Mouse (Mus musculus) thymus, postnatal 4 days (tissue): Measurements from ENCODE around the gene Spred1.

Experiments
- DNase-seq: peaks from one replicate; pipeline ENCODE4 v3.0.0; 2021

Gene Spred1

GRCm38 (mm10) chr2:117121212-117121983, at the start of gene Spred1:
TSS of gene Spred1 (plus strand) at chr2:117121374.
- DNase-seq, result peak; percentile 69

- DNase-seq, result no peak
Observed at GRCm38 (mm10) chr2:117071596-117071995, 49.6 kb upstream of the Spred1 start.

GRCm38 (mm10) chr2:117078711-117079110, 42.5 kb upstream of the Spred1 start:
- no peak for DNase-seq

GRCm38 (mm10) chr2:117079621-117080020, 41.6 kb upstream of the Spred1 start:
- no peak for DNase-seq

GRCm38 (mm10) chr2:117086002-117086765, 35.0 kb upstream of the Spred1 start:
- DNase-seq, result no peak

GRCm38 (mm10) chr2:117086766-117087457, 34.3 kb upstream of the Spred1 start:
- DNase-seq, result no peak

GRCm38 (mm10) chr2:117087458-117087820, 33.7 kb upstream of the Spred1 start:
- no peak for DNase-seq

GRCm38 (mm10) chr2:117089482-117089881, 31.7 kb upstream of the Spred1 start:
- no peak for DNase-seq

- DNase-seq, result no peak
Observed at GRCm38 (mm10) chr2:117090061-117090460, 31.1 kb upstream of the Spred1 start.

- DNase-seq, result no peak
Observed at GRCm38 (mm10) chr2:117092946-117093401, 28.2 kb upstream of the Spred1 start.

GRCm38 (mm10) chr2:117095491-117095890, 25.7 kb upstream of the Spred1 start:
- no peak for DNase-seq

GRCm38 (mm10) chr2:117097305-117097704, 23.9 kb upstream of the Spred1 start:
- DNase-seq, result no peak

GRCm38 (mm10) chr2:117099316-117099715, 21.9 kb upstream of the Spred1 start:
- no peak for DNase-seq

- no peak for DNase-seq
Observed at GRCm38 (mm10) chr2:117103461-117103860, 17.7 kb upstream of the Spred1 start.

GRCm38 (mm10) chr2:117105407-117105806, 15.8 kb upstream of the Spred1 start:
- no peak for DNase-seq

GRCm38 (mm10) chr2:117108059-117108458, 13.1 kb upstream of the Spred1 start:
- DNase-seq, result no peak

GRCm38 (mm10) chr2:117109296-117109695, 11.9 kb upstream of the Spred1 start:
- no peak for DNase-seq

GRCm38 (mm10) chr2:117110355-117110866, 10.8 kb upstream of the Spred1 start:
- DNase-seq, result no peak

GRCm38 (mm10) chr2:117113262-117113661, 7.9 kb upstream of the Spred1 start:
- no peak for DNase-seq

- DNase-seq, result no peak
Observed at GRCm38 (mm10) chr2:117113762-117114161, 7.4 kb upstream of the Spred1 start.

GRCm38 (mm10) chr2:117118516-117118915, 2.7 kb upstream of the Spred1 start:
- DNase-seq, result no peak

GRCm38 (mm10) chr2:117119291-117120245, 1.6 kb upstream of the Spred1 start:
- DNase-seq, result peak; percentile 58
